Mouse (Mus musculus): ENCODE results near the gene Casc4. TPM values are rescaled to one million over a fixed set of nuclear protein-coding genes. Genes with fewer than 3 reads are reported as not detected.

Gene Casc4
- polyA plus RNA-seq, 1 experiment from 2014 or later = 21.6 TPM

DNA sequence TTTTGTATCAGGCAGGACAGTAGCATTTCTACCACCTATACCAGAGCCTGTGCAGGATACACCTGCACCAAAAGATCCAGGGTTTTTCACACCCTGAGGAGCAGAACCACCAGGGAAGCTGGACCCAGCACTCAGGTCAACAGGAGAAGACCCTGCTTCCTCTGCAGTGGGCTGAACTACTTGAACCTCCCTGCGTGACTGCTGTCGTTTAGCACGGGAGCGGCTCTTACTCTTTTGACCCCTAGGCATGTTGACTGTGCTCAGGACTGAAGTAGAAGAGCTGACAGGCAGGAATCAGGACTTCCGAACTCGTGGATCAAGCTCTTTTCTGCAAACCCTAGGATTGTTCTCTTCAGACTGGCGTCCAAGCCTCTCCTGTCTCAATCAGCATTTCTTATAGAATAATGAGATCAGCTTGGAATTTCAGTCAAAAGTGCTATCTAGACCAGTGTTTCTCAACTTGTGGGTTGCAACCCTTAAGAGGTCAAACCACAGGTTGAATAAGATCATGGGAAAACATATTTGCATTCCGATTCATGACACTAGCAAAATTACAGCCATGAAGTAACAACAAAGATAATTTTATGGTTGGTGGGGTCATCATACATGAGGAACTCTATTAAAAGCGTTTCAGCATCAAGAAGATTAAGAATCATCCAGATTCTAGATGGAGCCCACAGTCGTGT, 88.3 kb downstream of the Casc4 start:
- H3K36me3 ChIP-seq (ENCODE audit: control insufficient read depth, insufficient read depth, low read length) = no peaks in the 10 kb centered on the region; the same call in 1 of the 2 replicates
- 20% methylated on average over 10 of the region's 10 CpGs for WGBS
- peaks cover 18% of the 10 kb centered on the region for H3K4me1 ChIP-seq (replicated peaks; ENCODE audit: control insufficient read depth, insufficient read depth, low read length)
- DNase-seq (ENCODE audit: low spot score) = peak; percentile 37
- ATAC-seq (replicated peaks; ENCODE audit: low FRiP score) = no peak
- peak overlapping the region; percentile 81 for H3K27ac ChIP-seq (ENCODE audit: low read depth, low read length)
- H3K4me2 ChIP-seq = peak overlapping the region; percentile 78
- no peaks in the 10 kb centered on the region for H3K27me3 ChIP-seq (replicated peaks; ENCODE audit: control insufficient read depth, insufficient read depth, low read length)
- no peaks in the 10 kb centered on the region for H3K9me3 ChIP-seq (ENCODE audit: control insufficient read depth, low read length)
- H3K9ac ChIP-seq (ENCODE audit: low read depth, low read length) = peak overlapping the region; percentile 87
- peak overlapping the region; percentile 82 for H3K4me3 ChIP-seq (ENCODE audit: low read depth, low read length)

DNA sequence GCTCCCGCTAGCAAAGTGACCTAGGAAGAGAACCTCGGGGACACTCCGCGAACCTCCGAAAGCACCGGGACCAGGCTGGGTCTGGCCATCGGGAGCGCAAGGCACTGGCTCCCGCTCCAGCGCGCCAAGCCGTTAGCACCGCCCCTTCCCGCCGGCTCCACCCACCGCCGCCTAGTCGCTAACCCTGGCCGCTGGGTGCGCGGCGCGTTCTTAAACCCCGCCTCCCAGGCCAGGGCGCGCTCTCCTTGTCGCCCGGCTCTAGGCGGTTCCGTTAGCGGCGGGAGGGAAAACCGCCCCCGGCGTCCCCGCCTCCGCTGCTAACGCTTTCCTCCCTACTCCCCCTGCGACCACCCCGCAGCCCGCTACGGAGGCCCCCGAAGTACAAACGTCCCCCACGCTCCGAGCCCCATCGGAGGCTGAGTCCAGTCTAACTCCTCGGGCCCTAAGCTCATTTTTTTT, 89.0 kb downstream of the Casc4 start, which contains the start of the genes Ctdspl2 and Mageb3:
Gene Ctdspl2, plus strand, starts transcription at position 237 of the 459 bp plus-strand sequence.
Gene Mageb3, minus strand, starts transcription at position 328 of the 459 bp plus-strand sequence.
- Histone ChIP-seq H3K4me1 (replicated peaks; ENCODE audit: control insufficient read depth, insufficient read depth, low read length) (peaks cover 18% of the 10 kb centered on the region), H3K4me2 (peak within 1 kb of the TSS; percentile 78), H3K4me3 (ENCODE audit: low read depth, low read length) (peak within 1 kb of the TSS; percentile 82), H3K27ac (ENCODE audit: low read depth, low read length) (peak within 1 kb of the TSS; percentile 81), H3K9ac (ENCODE audit: low read depth, low read length) (peak within 1 kb of the TSS; percentile 87), H3K36me3 (ENCODE audit: control insufficient read depth, insufficient read depth, low read length) (no peaks in the 10 kb centered on the region; the same call in 1 of the 2 replicates), H3K9me3 (ENCODE audit: control insufficient read depth, low read length) (no peaks in the 10 kb centered on the region), H3K27me3 (replicated peaks; ENCODE audit: control insufficient read depth, insufficient read depth, low read length) (no peaks in the 10 kb centered on the region)
- DNase-seq (ENCODE audit: low spot score) (peak; percentile 96), ATAC-seq (replicated peaks; ENCODE audit: low FRiP score) (peak; percentile 98)
- WGBS = under 1% methylated on average over 46 of the region's 48 CpGs

DNA sequence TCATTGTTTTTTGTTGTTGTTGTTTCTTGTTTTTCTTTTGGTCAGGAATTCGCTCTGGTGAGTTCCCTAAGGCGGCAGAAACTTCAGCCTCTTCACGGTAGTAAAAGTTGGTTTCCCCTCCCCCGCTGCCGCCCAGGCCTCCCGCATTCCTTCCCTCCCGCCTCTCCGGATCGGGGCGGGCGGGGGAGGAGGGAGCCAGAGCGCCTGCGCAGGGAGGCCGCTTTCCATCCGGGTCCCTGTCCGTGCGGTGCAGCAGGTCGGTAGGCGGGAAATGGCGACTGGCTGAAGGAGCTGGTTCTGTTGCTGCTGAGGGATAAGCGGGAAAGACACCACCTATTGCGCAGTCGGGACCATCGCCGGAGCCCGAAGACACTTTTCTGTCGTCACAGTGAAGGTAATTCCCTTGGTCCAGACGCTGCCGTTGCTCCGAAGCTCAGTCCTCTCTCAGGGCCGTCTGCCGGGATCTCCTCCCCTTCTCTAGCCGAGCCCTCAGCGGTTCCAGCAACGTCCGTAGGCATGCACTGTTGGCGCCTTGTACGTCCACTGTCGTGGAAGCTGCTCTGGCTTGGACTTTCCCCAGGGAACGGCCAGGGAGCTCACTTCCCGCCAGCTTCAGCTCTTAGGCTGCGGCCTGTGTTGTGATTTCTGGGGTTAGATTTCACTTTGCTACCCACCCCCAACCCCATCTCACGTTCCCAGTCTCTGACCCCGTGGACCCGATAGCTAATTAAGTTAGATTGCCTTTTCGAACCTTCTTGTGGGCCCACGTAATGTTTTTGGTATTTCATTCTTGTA, 89.7 kb downstream of the Casc4 start:
- Histone ChIP-seq H3K27ac (ENCODE audit: low read depth, low read length) (peak overlapping the region; percentile 81), H3K27me3 (replicated peaks; ENCODE audit: control insufficient read depth, insufficient read depth, low read length) (no peaks in the 10 kb centered on the region), H3K4me3 (ENCODE audit: low read depth, low read length) (peak overlapping the region; percentile 82), H3K4me1 (replicated peaks; ENCODE audit: control insufficient read depth, insufficient read depth, low read length) (peaks cover 18% of the 10 kb centered on the region), H3K9me3 (ENCODE audit: control insufficient read depth, low read length) (no peaks in the 10 kb centered on the region), H3K4me2 (peak overlapping the region; percentile 78), H3K36me3 (ENCODE audit: control insufficient read depth, insufficient read depth, low read length) (no peaks in the 10 kb centered on the region; the same call in 1 of the 2 replicates), H3K9ac (ENCODE audit: low read depth, low read length) (peak overlapping the region; percentile 87)
- DNase-seq (ENCODE audit: low spot score) (peak; percentile 97), ATAC-seq (replicated peaks; ENCODE audit: low FRiP score) (peak; percentile 90)
- under 1% methylated on average over 47 of the region's 47 CpGs for WGBS

DNA sequence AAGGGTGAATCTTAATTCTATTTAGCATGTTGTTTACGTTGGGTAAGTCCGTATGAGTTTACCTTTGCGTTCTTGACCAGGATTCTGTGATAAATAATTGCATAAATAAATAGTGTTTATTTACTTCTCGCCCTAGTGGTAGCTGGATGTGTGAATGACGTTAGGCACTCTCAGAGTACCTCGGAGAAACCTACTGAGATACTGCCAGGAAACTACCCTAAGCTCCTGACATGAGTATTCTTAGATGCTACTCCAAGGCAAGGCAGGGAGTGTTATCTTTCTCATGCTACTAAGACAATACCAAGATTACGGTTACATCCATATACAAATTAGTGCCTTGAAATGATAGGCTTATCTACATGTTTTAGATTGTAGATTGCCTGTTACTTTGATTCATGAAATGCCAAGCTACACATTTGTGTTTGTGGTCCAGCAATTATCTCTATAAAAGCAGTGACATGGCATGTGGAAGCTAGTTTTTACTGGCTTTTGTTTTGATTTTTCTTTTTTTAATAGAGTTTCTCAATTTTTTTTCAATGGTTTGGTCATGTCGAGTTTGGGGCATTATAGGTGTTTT, 90.5 kb downstream of the Casc4 start:
- Histone ChIP-seq H3K27ac (ENCODE audit: low read depth, low read length) (no peak overlapping the region), H3K4me2 (peak overlapping the region; percentile 78), H3K27me3 (replicated peaks; ENCODE audit: control insufficient read depth, insufficient read depth, low read length) (no peaks in the 10 kb centered on the region), H3K4me3 (ENCODE audit: low read depth, low read length) (peak overlapping the region; percentile 82), H3K9me3 (ENCODE audit: control insufficient read depth, low read length) (no peaks in the 10 kb centered on the region), H3K36me3 (ENCODE audit: control insufficient read depth, insufficient read depth, low read length) (no peaks in the 10 kb centered on the region; the same call in 1 of the 2 replicates), H3K4me1 (replicated peaks; ENCODE audit: control insufficient read depth, insufficient read depth, low read length) (peaks cover 18% of the 10 kb centered on the region), H3K9ac (ENCODE audit: low read depth, low read length) (peak overlapping the region; percentile 87)
- ATAC-seq (replicated peaks; ENCODE audit: low FRiP score) (no peak), DNase-seq (ENCODE audit: low spot score) (no peak)
- WGBS = 6% methylated on average over 8 of the region's 8 CpGs

Other genes starting within 250 kb of the Casc4 start
- gene Frmd5, start 59.9 kb upstream of the Casc4 start, polyA plus RNA-seq (2014; fragmentation: Nextera tagmentation; extraction: Ambion mirVana) = 0.55 and 0.96 TPM in 2 replicates
- gene Ctdspl2, start 89.0 kb downstream of the Casc4 start, polyA plus RNA-seq (2014; fragmentation: Nextera tagmentation; extraction: Ambion mirVana) = 42.1 and 42.6 TPM in 2 replicates
- gene Mageb3, start 89.1 kb downstream of the Casc4 start, polyA plus RNA-seq (2014; fragmentation: Nextera tagmentation; extraction: Ambion mirVana) = 0.10 TPM in 2 replicates
- 17.9 and 18.3 TPM in 2 replicates for gene Eif3j1, start 161.6 kb downstream of the Casc4 start, polyA plus RNA-seq (2014; fragmentation: Nextera tagmentation; extraction: Ambion mirVana)

All from liver, embryonic 11.5 days (tissue).